Mouse (Mus musculus): ENCODE measurements around the gene Klhdc8b.

DNA sequence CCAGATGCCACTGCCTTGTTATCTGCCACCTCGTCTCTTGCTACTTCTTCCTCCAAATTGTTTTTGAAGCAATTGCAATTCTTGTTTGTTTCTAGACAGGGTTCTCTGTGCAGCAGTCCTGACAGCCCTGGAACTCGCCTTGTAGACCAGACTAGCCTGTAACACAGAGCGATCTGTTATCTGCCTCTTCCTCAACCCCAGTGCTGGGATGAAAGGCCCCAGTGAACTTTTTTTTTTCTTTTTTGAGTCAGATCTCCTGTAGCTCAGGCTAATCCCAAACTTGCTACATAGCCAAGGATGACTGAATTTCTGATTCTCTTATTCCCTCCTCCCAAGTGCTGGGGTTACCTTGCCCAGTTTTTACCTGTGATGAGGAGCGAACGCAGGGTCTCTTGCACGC lies 7.0 kb downstream of the Klhdc8b start:
- TF ChIP-seq CTCF (IDR thresholded peaks at IDR 0.05; ENCODE audit: control insufficient read depth, insufficient read depth, insufficient read length), result no peak
- no peak for TF ChIP-seq MYOD1 (IDR thresholded peaks at IDR 0.05; ENCODE audit: control insufficient read depth, insufficient read length, low read depth)
- TF ChIP-seq MYOG (IDR thresholded peaks at IDR 0.05; ENCODE audit: control insufficient read depth, extremely low read depth, insufficient read length), result no peak

All from C2C12 (cell line).